Mouse (Mus musculus): ENCODE measurements around the gene Vmn1r151. TPM values are rescaled to one million over a fixed set of nuclear protein-coding genes. Genes with fewer than 3 reads are reported as not detected.

Gene Vmn1r151
- not detected for polyA plus RNA-seq (2014; fragmentation: Illumina TruSeq; extraction: RNeasy Lipid Tissue Mini Kit (QIAGEN cat#74804); ENCODE audit: low read depth, low replicate concordance)

GRCm38 (mm10) chr7:22499578-22499977 lies at the start of gene Vmn1r151:
TSS of gene Vmn1r151 (minus strand) at chr7:22499678.

GRCm38 (mm10) chr7:22534787-22535186 lies 35.3 kb upstream of the Vmn1r151 start, which contains the start of gene Gm8677:
TSS of gene Gm8677 (minus strand) at chr7:22534887.

GRCm38 (mm10) chr7:22522667-22523066 lies 23.2 kb upstream of the Vmn1r151 start, which contains the start of gene Vmn1r152:
TSS of gene Vmn1r152 (plus strand) at chr7:22522967.

GRCm38 (mm10) chr7:22463975-22464374 lies 35.5 kb downstream of the Vmn1r151 start, which contains the start of gene Gm10665:
TSS of gene Gm10665 (minus strand) at chr7:22464075.

Other genes with a start within 250 kb of the Vmn1r151 start
- gene Gm4187, start 170.0 kb downstream of the Vmn1r151 start, polyA plus RNA-seq (2014; fragmentation: Illumina TruSeq; extraction: RNeasy Lipid Tissue Mini Kit (QIAGEN cat#74804); ENCODE audit: low read depth, low replicate concordance): not detected
- not detected for gene Gm8660, start 128.6 kb downstream of the Vmn1r151 start, polyA plus RNA-seq (2014; fragmentation: Illumina TruSeq; extraction: RNeasy Lipid Tissue Mini Kit (QIAGEN cat#74804); ENCODE audit: low read depth, low replicate concordance)
- gene Vmn1r148, start 86.1 kb downstream of the Vmn1r151 start, polyA plus RNA-seq (2014; fragmentation: Illumina TruSeq; extraction: RNeasy Lipid Tissue Mini Kit (QIAGEN cat#74804); ENCODE audit: low read depth, low replicate concordance): not detected
- gene Vmn1r149, start 61.4 kb downstream of the Vmn1r151 start, polyA plus RNA-seq (2014; fragmentation: Illumina TruSeq; extraction: RNeasy Lipid Tissue Mini Kit (QIAGEN cat#74804); ENCODE audit: low read depth, low replicate concordance): not detected
- gene Gm10665, start 35.6 kb downstream of the Vmn1r151 start, polyA plus RNA-seq (2014; fragmentation: Illumina TruSeq; extraction: RNeasy Lipid Tissue Mini Kit (QIAGEN cat#74804); ENCODE audit: low read depth, low replicate concordance): not detected
- not detected for gene Vmn1r152, start 23.3 kb upstream of the Vmn1r151 start, polyA plus RNA-seq (2014; fragmentation: Illumina TruSeq; extraction: RNeasy Lipid Tissue Mini Kit (QIAGEN cat#74804); ENCODE audit: low read depth, low replicate concordance)
- gene Gm8677, start 35.2 kb upstream of the Vmn1r151 start, polyA plus RNA-seq (2014; fragmentation: Illumina TruSeq; extraction: RNeasy Lipid Tissue Mini Kit (QIAGEN cat#74804); ENCODE audit: low read depth, low replicate concordance): not detected
- gene Gm4201, start 65.7 kb upstream of the Vmn1r151 start, polyA plus RNA-seq (2014; fragmentation: Illumina TruSeq; extraction: RNeasy Lipid Tissue Mini Kit (QIAGEN cat#74804); ENCODE audit: low read depth, low replicate concordance): not detected
- gene Gm4565, start 88.4 kb upstream of the Vmn1r151 start, polyA plus RNA-seq (2014; fragmentation: Illumina TruSeq; extraction: RNeasy Lipid Tissue Mini Kit (QIAGEN cat#74804); ENCODE audit: low read depth, low replicate concordance): not detected
- not detected for gene Vmn1r155, start 158.3 kb upstream of the Vmn1r151 start, polyA plus RNA-seq (2014; fragmentation: Illumina TruSeq; extraction: RNeasy Lipid Tissue Mini Kit (QIAGEN cat#74804); ENCODE audit: low read depth, low replicate concordance)
- gene Gm8693, start 192.6 kb upstream of the Vmn1r151 start, polyA plus RNA-seq (2014; fragmentation: Illumina TruSeq; extraction: RNeasy Lipid Tissue Mini Kit (QIAGEN cat#74804); ENCODE audit: low read depth, low replicate concordance): not detected
- not detected for gene Gm4567, start 220.0 kb upstream of the Vmn1r151 start, polyA plus RNA-seq (2014; fragmentation: Illumina TruSeq; extraction: RNeasy Lipid Tissue Mini Kit (QIAGEN cat#74804); ENCODE audit: low read depth, low replicate concordance)

Data from adrenal gland, adult 10 weeks (tissue).